Mouse (Mus musculus) limb, embryonic 13.5 days (tissue): ENCODE data around the gene Capzb. TPM values are rescaled to one million over a fixed set of nuclear protein-coding genes. Genes with fewer than 3 reads are reported as not detected.
A peak's percentile ranks its signal among the peaks of the same experiment; 100 is the strongest.

Source experiments
- ATAC-seq: fragments of 200-750 bp; cut with Nextera tagmentation; 2 replicates; pipeline ENCODE4 v1.8.0; 2017; ENCODE audit warnings: low read depth, moderate number of reproducible peaks, moderate TSS enrichment; ENCODE audit not compliant: low FRiP score
- H3K27ac ChIP-seq: fragments of 300-500 bp; sonication (generic); 2 replicates; pipeline ENCODE4 v1.5.1; 2015; ENCODE audit warnings: inconsistent platforms, mild to moderate bottlenecking, moderate library complexity
- H3K27me3 ChIP-seq: fragments of 300-500 bp; sonication (generic); 2 replicates; pipeline ENCODE4 v1.6.1; 2015; ENCODE audit warnings: mild to moderate bottlenecking, inconsistent platforms
- H3K36me3 ChIP-seq: fragments of 300-500 bp; sonication (generic); 2 replicates; pipeline ENCODE4 v1.6.1; 2015; ENCODE audit warnings: inconsistent platforms, mild to moderate bottlenecking, moderate library complexity
- H3K4me1 ChIP-seq: fragments of 300-500 bp; sonication (generic); 2 replicates; pipeline ENCODE4 v1.6.1; 2015; ENCODE audit warnings: inconsistent platforms
- H3K4me2 ChIP-seq: fragments of 300-500 bp; sonication (generic); replicated peaks from 2 replicates; pipeline ENCODE4 v1.6.1; 2015; ENCODE audit warnings: inconsistent platforms, mild to moderate bottlenecking, moderate library complexity
- H3K4me3 ChIP-seq: fragments of 300-500 bp; sonication (generic); 2 replicates; pipeline ENCODE4 v1.5.1; 2015; ENCODE audit warnings: moderate library complexity, mild to moderate bottlenecking, inconsistent platforms
- H3K9ac ChIP-seq: fragments of 300-500 bp; sonication (generic); 2 replicates; pipeline ENCODE4 v1.6.1; 2015; ENCODE audit warnings: mild to moderate bottlenecking, inconsistent platforms
- H3K9me3 ChIP-seq: fragments of 300-500 bp; sonication (generic); 2 replicates; pipeline ENCODE4 v1.6.1; 2016; ENCODE audit warnings: inconsistent platforms
- WGBS: fragments of 180-500 bp; shearing (Covaris S2); methylation state at CpG from one replicate; pipeline ENCODE4 v1.1.7; 2015; 5-methylcytosine and 5-hydroxymethylcytosine counted together
- microRNA-seq: library from miRNA; unstranded; fragments of <30 nt; microRNA quantifications from one replicate; pipeline ENCODE4, GENCODE M21; 2016
- polyA plus RNA-seq: library from polyadenylated mRNA; unstranded; fragments of >200 nt; fragmentation: Nextera tagmentation; extraction: Ambion mirVana; gene quantifications from 2 replicates; pipeline ENCODE4 v1.2.1, GENCODE M21; 2015

Gene Capzb
- polyA plus RNA-seq, 1 experiment from 2014 or later: 406 TPM

DNA sequence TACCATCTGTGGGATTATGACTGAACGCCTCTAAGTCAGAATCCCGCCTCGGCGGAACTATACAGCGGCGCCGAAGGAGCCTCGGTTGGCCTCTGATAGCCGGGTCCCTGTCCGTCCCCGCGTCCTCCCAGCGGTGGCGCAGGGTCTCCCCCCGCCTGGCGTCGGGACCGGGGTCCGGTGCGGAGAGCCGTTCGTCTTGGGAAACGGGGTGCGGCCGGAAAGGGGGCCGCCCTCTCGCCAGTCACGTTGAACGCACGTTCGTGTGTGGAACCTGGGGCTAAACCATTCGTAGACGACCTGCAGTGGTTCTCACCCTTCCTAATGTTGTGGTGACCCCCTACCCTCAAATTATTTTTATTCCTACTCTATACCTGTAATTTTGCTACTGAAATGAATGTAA is 145.4 kb downstream of the Capzb start:
- Histone ChIP-seq H3K4me3 (no peak overlapping the region), H3K9me3 (no peaks in the 10 kb centered on the region), H3K27ac (no peak overlapping the region), H3K9ac (no peak overlapping the region), H3K4me2 (no peak overlapping the region), H3K27me3 (peaks cover 28% of the 10 kb centered on the region), H3K4me1 (no peaks in the 10 kb centered on the region), H3K36me3 (no peaks in the 10 kb centered on the region)
- no peak for ATAC-seq
- 51% methylated on average over 33 of the region's 33 CpGs for WGBS

DNA sequence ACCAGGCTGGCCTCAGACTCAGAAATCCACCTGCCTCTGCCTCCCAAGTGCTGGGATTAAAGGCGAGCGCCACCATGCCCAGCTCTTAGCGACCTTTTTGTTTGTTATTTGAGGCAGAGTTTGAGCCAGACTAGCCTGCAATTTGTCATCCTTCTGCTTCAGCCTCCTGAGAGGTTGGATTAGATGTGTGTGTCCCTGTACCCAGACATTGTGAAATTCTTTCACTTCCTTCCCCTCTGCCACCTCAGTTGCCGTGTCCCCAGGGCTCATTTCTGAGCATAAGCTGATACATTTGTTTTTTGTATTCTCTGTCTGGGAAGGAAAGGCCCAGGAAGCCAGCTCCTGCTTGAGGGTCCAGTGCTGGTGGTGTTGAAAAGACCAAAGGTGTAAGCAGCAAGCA is 148.1 kb downstream of the Capzb start:
- H3K9ac ChIP-seq: no peak overlapping the region
- H3K36me3 ChIP-seq: peaks cover 9% of the 10 kb centered on the region
- H3K27ac ChIP-seq: no peak overlapping the region
- no peak overlapping the region for H3K4me2 ChIP-seq
- H3K4me1 ChIP-seq: no peaks in the 10 kb centered on the region
- H3K4me3 ChIP-seq: no peak overlapping the region
- H3K9me3 ChIP-seq: no peaks in the 10 kb centered on the region
- no peak for ATAC-seq
- 69% methylated on average over 4 of the region's 4 CpGs for WGBS
- peaks cover 24% of the 10 kb centered on the region for H3K27me3 ChIP-seq

Small RNA genes within 50 kb of the gene (microRNA-seq; reads per million reads assigned to microRNA genes)
- gene Gm24245: 3.0 reads per million, percentile 12 among the genes with 10 or more reads in this experiment
- gene Gm25732: 0.52 reads per million

Other genes starting within 250 kb of the Capzb start
- gene Rnf186, start 225.8 kb upstream of the Capzb start, polyA plus RNA-seq: 0.27 and 0.45 TPM in 2 replicates
- gene Tmco4, start 220.0 kb upstream of the Capzb start, polyA plus RNA-seq: 3.4 and 3.7 TPM in 2 replicates
- 0.27 and 0.34 TPM in 2 replicates for gene Htr6, start 117.3 kb upstream of the Capzb start, polyA plus RNA-seq
- 140 and 143 TPM in 2 replicates for gene Nbl1, start 99.9 kb upstream of the Capzb start, polyA plus RNA-seq
- gene Minos1, start 61.8 kb upstream of the Capzb start, polyA plus RNA-seq: 441 and 454 TPM in 2 replicates
- 16.9 and 18.0 TPM in 2 replicates for gene Pqlc2, start 117.8 kb downstream of the Capzb start, polyA plus RNA-seq
- 120 and 124 TPM in 2 replicates for gene Akr7a5, start 117.8 kb downstream of the Capzb start, polyA plus RNA-seq
- gene Mrto4, start 159.7 kb downstream of the Capzb start, polyA plus RNA-seq: 118 and 119 TPM in 2 replicates
- 22.8 and 28.0 TPM in 2 replicates for gene Emc1, start 159.7 kb downstream of the Capzb start, polyA plus RNA-seq
- 75.6 and 78.3 TPM in 2 replicates for gene Ubr4, start 159.7 kb downstream of the Capzb start, polyA plus RNA-seq